Mouse (Mus musculus) kidney, postnatal 0 days (tissue): ENCODE results near the gene Zfp428. TPM values are rescaled to one million over a fixed set of nuclear protein-coding genes. Genes with fewer than 3 reads are reported as not detected.
A peak's percentile ranks its signal among the peaks of the same experiment; 100 is the strongest.

Experiments
- ATAC-seq: fragments of 200-750 bp; cut with Nextera tagmentation; replicated peaks from 2 replicates; pipeline ENCODE4 v1.8.0; 2017; ENCODE audit warnings: low read depth, moderate number of reproducible peaks, moderate TSS enrichment, moderate library complexity; ENCODE audit not compliant: low FRiP score
- DNase-seq: peaks from one replicate; pipeline ENCODE4 v3.0.0-alpha.2; 2016; ENCODE audit warnings: low spot score
- H3K27ac ChIP-seq: fragments of 300-500 bp; sonication (generic); 2 replicates; pipeline ENCODE4 v1.5.1; 2014; ENCODE audit warnings: mild to moderate bottlenecking
- H3K27me3 ChIP-seq: fragments of 300-500 bp; sonication (generic); 2 replicates; pipeline ENCODE4 v1.6.1; 2014; ENCODE audit warnings: low read length, mixed read lengths; ENCODE audit not compliant: insufficient read depth
- H3K36me3 ChIP-seq: fragments of 300-500 bp; sonication (generic); 2 replicates; pipeline ENCODE4 v1.6.1; 2014; ENCODE audit warnings: low read length, mixed read lengths; ENCODE audit not compliant: insufficient read depth
- H3K4me1 ChIP-seq: fragments of 300-500 bp; sonication (generic); replicated peaks from 2 replicates; pipeline ENCODE4 v1.6.1; 2014; ENCODE audit warnings: antibody characterized with exemption, low read length, mixed read lengths; ENCODE audit not compliant: insufficient read depth
- H3K4me2 ChIP-seq: fragments of 300-500 bp; sonication (generic); 2 replicates; pipeline ENCODE4 v1.6.1; 2014; ENCODE audit warnings: mild to moderate bottlenecking, low read length, moderate library complexity, mixed read lengths
- H3K4me3 ChIP-seq: fragments of 300-500 bp; sonication (generic); replicated peaks from 2 replicates; pipeline ENCODE4 v1.5.1; 2014; ENCODE audit warnings: low read depth, low read length
- H3K9ac ChIP-seq: fragments of 300-500 bp; sonication (generic); 2 replicates; pipeline ENCODE4 v1.6.1; 2014; ENCODE audit warnings: low read depth, low read length
- H3K9me3 ChIP-seq: fragments of 300-500 bp; sonication (generic); replicated peaks from 2 replicates; pipeline ENCODE4 v1.6.1; 2016; ENCODE audit warnings: low read length, inconsistent platforms, mixed read lengths
- CTCF ChIP-seq: IDR thresholded peaks from 2 replicates; pipeline ENCODE4 v1.5.1; 2016; ENCODE audit warnings: antibody characterized with exemption, low read depth, mild to moderate bottlenecking, moderate library complexity
- WGBS: fragments of 180-500 bp; shearing (Covaris S2); extraction: QIAGEN DNeasy Blood & Tissue Kit; methylation state at CpG from one replicate; pipeline ENCODE4 v1.1.7; 2014; 5-methylcytosine and 5-hydroxymethylcytosine counted together
- polyA plus RNA-seq: library from polyadenylated mRNA; unstranded; fragments of >200 nt; fragmentation: Nextera tagmentation; extraction: Ambion mirVana; gene quantifications from 2 replicates; pipeline ENCODE4 v1.2.1, GENCODE M21; 2015

Gene Zfp428
- polyA plus RNA-seq, 1 experiment from 2014 or later: 41.4 TPM

GRCm38 (mm10) chr7:24472937-24473336 lies 33.9 kb upstream of the Zfp428 start:
- H3K4me1 ChIP-seq: no peaks in the 10 kb centered on the region
- H3K4me2 ChIP-seq: no peak overlapping the region
- no peak for ATAC-seq
- no peaks in the 10 kb centered on the region for H3K27me3 ChIP-seq
- H3K9me3 ChIP-seq: no peaks in the 10 kb centered on the region
- DNase-seq: no peak
- H3K36me3 ChIP-seq: 0 out of 2 replicates have a peak, but pooled peaks cover 3% of the 10 kb centered on the region
- TF ChIP-seq CTCF: peak; percentile 71
- H3K9ac ChIP-seq: no peak overlapping the region
- 80% methylated on average over 7 of the region's 7 CpGs for WGBS
- no peak overlapping the region for H3K4me3 ChIP-seq
- no peak overlapping the region for H3K27ac ChIP-seq

- no peak overlapping the region for H3K9ac ChIP-seq
- WGBS: 56% methylated on average over 10 of the region's 10 CpGs
- H3K27me3 ChIP-seq: no peaks in the 10 kb centered on the region
- no peak overlapping the region for H3K4me3 ChIP-seq
- 0 out of 2 replicates have a peak, but pooled peaks cover 3% of the 10 kb centered on the region for H3K36me3 ChIP-seq
- TF ChIP-seq CTCF: peak; percentile 95
- no peaks in the 10 kb centered on the region for H3K9me3 ChIP-seq
- ATAC-seq (no peak), DNase-seq (peak; percentile 78)
- H3K4me1 ChIP-seq: no peaks in the 10 kb centered on the region
- no peak overlapping the region for H3K4me2 ChIP-seq
- H3K27ac ChIP-seq: no peak overlapping the region
Observed at GRCm38 (mm10) chr7:24473913-24474529, 32.8 kb upstream of the Zfp428 start.

GRCm38 (mm10) chr7:24474811-24475506 lies 31.8 kb upstream of the Zfp428 start:
- no peak for DNase-seq
- TF ChIP-seq CTCF: peak; percentile 44; the same call in 1 of the 2 replicates

GRCm38 (mm10) chr7:24476338-24476737 lies 30.5 kb upstream of the Zfp428 start:
- Histone ChIP-seq H3K9ac (no peak overlapping the region), H3K27ac (no peak overlapping the region)
- 78% methylated on average over 8 of the region's 8 CpGs for WGBS

More at GRCm38 (mm10) chr7:24474811-24475506, 31.8 kb upstream of the Zfp428 start:
- WGBS: 45% methylated on average over 21 of the region's 21 CpGs
- no peaks in the 10 kb centered on the region for H3K4me1 ChIP-seq
- no peak overlapping the region for H3K4me3 ChIP-seq
- no peak for ATAC-seq
- no peak overlapping the region for H3K4me2 ChIP-seq
- no peaks in the 10 kb centered on the region for H3K36me3 ChIP-seq
- no peak overlapping the region for H3K9ac ChIP-seq
- H3K27me3 ChIP-seq: no peaks in the 10 kb centered on the region
- H3K27ac ChIP-seq: no peak overlapping the region
- no peaks in the 10 kb centered on the region for H3K9me3 ChIP-seq

GRCm38 (mm10) chr7:24476856-24477255 lies 29.9 kb upstream of the Zfp428 start:
- ATAC-seq: no peak
- no peak for DNase-seq
- H3K36me3 ChIP-seq: no peaks in the 10 kb centered on the region
- H3K4me2 ChIP-seq: no peak overlapping the region
- TF ChIP-seq CTCF: no peak
- no peak overlapping the region for H3K9ac ChIP-seq
- H3K4me1 ChIP-seq: 0 out of 2 replicates have a peak, but pooled peaks cover 4% of the 10 kb centered on the region
- no peaks in the 10 kb centered on the region; the same call in 1 of the 2 replicates for H3K27me3 ChIP-seq
- no peaks in the 10 kb centered on the region for H3K9me3 ChIP-seq
- 74% methylated on average over 7 of the region's 7 CpGs for WGBS
- H3K4me3 ChIP-seq: no peak overlapping the region
- H3K27ac ChIP-seq: no peak overlapping the region

More at GRCm38 (mm10) chr7:24476338-24476737, 30.5 kb upstream of the Zfp428 start:
- Histone ChIP-seq H3K4me3 (no peak overlapping the region), H3K27me3 (no peaks in the 10 kb centered on the region; the same call in 1 of the 2 replicates), H3K4me2 (no peak overlapping the region), H3K4me1 (0 out of 2 replicates have a peak, but pooled peaks cover 2% of the 10 kb centered on the region), H3K9me3 (no peaks in the 10 kb centered on the region), H3K36me3 (no peaks in the 10 kb centered on the region)
- ATAC-seq (no peak), DNase-seq (no peak)
- TF ChIP-seq CTCF: no peak

- Histone ChIP-seq H3K9ac (no peak overlapping the region), H3K9me3 (no peaks in the 10 kb centered on the region), H3K36me3 (no peaks in the 10 kb centered on the region), H3K4me2 (no peak overlapping the region), H3K27ac (no peak overlapping the region), H3K4me3 (no peak overlapping the region), H3K4me1 (0 out of 2 replicates have a peak, but pooled peaks cover 4% of the 10 kb centered on the region), H3K27me3 (no peaks in the 10 kb centered on the region; the same call in 1 of the 2 replicates)
- no peak for TF ChIP-seq CTCF
- no peak for DNase-seq
- WGBS: 82% methylated on average over 5 of the region's 5 CpGs
- no peak for ATAC-seq
Observed at GRCm38 (mm10) chr7:24478911-24479310, 27.9 kb upstream of the Zfp428 start.
